Mouse (Mus musculus) T-helper 17 cell (primary cell): ENCODE data around the gene Zfp628.
"Not testable (repeated sequence)": the region's sequence is repeated elsewhere in the genome, so short reads cannot be mapped to it uniquely, and the experiment has no call there.

ENCODE experiments used
- in situ Hi-C, 2 experiments: fragments of 300-600 bp; cut with MboI, MseI; formaldehyde crosslinking; loops; 1 replicate in 1 of 2; 2 replicates in 1 of 2; pipeline ENCODE4 v1.15.1; 2025; ENCODE audit warnings: high pct_unique_total_duplicates in 2 of 2

Gene Zfp628

DNA sequence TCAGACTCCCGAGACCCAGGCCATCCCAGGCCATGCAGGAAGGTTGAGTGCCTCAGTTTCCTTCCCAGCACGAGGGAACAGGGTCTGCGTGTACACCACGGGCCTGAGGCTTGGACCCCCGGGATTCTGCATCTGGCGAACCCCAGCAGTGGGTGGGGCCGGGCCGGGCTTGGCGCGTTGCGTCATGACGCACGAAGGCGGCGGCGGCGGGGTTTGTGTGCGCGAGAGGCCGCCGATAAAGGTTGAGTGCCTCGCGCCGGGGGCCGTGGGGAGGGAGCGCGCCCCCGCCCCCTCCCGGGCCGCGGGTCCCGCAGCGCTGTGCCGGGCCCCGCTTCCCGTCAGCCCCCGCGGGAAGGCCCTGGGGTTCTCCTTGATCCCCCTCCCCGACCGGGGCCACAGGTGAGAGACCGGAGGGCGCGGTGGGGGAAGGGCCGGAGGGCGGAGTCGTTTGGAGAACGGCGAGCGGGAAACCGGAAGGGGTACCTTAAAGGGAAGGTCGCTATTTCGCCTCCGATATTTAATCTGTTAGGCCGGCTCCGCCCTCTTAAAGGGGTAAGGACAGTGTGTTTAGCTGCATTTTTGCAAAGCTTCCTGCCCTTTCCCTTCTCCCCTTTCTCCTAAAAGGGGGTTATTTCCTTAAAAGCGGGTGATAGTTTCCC, at the start of gene Zfp628:
Gene Zfp628 (plus strand): TSS at position 211 of the 659 bp plus-strand sequence.
- in situ Hi-C loops = loop anchor here in 1 of 2 experiments (5.0 kb wide), 1 partner anchor 102 kb away; the partner anchor contains the start of gene Gm44973

DNA sequence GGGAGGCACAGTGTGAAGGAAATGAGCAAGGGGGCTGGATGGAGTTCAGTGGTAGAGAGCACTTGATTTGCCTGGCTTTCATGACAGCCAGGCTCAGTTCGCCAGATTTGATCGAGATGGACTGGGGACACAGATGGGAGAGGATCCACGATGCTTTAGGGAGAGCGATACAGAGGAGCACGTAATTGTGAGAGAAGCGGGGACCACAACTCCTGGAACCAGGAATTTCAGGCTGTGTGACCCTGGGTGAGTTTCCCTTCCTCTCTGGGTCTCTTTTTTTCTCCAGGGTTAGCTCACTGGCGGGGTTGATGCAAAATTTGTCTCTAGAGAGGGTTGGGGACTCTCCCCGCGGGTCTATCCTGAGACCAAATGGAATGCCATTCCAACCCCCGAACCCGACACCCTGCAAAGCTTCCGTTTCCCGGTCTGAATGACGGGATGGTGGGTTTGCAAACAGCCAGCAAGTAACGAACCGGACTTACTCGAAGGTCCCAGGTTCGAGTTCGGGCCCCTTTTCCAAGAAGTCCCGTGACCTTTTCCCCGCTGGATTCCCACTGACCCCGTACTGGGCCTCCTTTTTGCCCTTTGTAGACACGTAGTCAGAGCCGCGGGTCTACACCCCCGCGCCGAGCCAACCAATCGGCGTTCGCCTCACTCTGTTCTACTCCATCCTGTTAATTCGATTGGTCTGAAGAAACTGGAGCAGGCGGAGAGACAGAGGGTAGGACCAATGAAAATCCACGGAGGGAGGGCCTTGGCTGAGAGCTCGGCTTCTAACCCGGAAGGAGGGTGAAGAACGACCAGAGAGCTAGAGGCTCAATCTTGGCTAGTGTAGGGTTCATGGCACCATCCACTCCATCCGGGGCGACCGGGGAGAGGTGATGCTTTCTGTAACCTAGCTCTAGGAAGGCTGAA, 49.2 kb upstream of the Zfp628 start:
- in situ Hi-C loops = loop anchor here in 1 of 2 experiments (5.0 kb wide), 1 partner anchor 54 kb away; the partner anchor contains the start of gene Ube2s

DNA sequence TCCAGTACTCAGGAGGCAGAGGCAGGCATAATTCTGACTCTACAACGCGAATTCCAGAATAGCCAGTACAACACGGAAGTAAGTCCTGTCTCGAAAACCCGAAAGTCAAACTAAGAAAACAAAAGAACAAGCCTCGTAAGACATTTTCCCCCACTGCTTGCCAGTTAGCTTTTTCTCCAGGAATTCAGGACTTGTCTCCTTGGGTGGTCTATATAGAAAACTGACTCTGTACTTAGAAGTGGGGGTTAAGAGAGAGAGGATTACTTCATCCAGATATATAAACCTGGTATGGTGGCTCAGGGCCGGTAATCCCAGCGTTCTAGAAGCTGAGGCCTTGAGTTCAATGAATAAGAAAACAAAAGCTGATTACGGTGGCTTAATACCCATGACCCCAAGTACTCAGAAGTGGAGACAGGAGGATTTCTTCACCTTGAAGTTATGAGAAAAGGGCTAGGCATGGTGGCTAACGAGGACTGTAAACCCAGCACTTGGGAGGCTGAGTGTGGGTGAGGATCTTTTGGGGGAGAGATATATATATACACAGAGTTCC, 48.3 kb upstream of the Zfp628 start:
- in situ Hi-C loops = loop anchor here in 1 of 2 experiments (5.0 kb wide), 1 partner anchor 54 kb away; the partner anchor contains the start of gene Ube2s

DNA sequence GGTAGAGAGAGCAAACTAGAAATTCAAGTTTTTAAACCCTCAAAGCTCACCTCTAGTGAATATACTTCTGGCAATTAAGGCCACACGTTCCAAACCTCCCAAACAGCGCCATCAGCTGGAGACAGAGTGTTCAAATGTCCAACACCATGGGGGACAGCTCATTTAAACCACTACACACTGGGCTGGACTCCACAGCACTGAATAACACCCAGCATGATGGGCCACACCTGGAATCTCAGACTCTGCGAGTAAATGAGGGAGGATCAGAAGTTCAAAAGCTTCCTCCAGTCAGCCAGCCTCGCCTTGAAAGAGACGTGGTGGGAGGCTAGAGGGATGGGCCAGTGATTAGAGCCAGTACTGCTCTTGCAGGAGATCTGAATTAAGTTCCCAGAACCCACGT, 44.9 kb upstream of the Zfp628 start, which contains the start of gene Isoc2b:
Gene Isoc2b (minus strand): TSS at position 126 of the 400 bp plus-strand sequence.
- in situ Hi-C loops = no loop called here

DNA sequence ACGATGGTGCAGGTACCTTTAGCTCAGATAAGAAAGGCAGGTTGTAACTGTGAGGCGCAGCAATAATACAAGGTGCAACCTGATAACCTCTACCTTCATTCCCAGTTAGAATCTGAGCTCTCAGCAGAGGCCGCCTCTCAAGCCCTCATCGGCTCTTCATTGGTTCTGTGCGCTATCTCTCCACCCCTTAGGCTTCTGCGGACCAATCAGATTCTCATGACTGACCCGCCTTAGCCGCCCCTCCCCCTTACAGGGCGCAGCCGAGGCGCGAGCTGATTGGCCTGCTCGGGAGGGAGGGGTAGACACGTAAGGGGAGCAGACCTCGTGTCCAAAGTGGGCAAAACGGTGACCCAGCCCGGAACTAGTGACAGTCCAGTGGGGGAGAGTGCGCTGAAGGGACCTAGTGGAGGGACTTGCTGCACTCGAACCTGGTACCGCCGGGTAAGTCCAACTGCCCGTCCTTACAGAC, 38.2 kb upstream of the Zfp628 start, which contains the start of gene Isoc2a:
Gene Isoc2a (plus strand): TSS at position 401 of the 469 bp plus-strand sequence.
- in situ Hi-C loops = no loop called here

DNA sequence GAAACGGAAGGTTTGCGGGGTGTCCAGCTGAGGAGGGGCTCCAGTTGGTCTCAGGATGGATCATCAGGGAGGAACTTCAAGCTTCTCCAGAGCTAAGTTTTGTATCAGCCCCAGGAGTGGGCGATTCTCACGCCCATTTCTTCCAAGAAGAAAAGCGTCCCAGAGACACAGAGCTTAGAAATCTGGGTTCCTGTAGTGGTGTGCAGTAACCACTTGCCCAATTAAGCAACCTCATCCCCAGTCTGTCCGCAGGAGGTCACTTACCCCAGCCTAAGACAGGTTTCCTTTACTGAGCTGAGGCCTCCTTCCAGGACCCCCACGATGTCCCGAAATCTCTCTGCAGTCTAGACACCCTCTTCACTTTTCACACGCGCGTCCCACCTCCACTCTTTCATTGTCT, 37.8 kb upstream of the Zfp628 start:
- in situ Hi-C loops = no loop called here

DNA sequence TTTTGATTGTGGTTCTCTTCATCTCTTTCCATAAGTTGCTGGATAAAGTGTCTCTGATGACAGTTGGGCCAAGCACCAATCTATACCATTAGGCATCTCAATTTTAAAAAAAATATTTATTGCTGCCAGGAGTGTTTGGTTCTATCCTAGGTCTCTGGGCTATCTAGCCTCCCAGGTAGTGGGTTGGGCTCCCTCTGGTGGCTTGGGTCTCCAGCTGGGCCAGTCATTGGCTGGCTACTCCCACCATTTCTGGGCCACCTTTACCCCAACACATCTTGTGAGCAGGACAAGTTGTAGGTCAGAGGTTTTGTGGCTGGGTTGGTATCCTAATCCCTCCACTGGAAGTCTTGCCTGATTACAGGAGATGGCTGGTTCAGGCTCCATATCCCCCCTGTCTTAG, 36.8 kb upstream of the Zfp628 start:
- in situ Hi-C loops = no loop called here

DNA sequence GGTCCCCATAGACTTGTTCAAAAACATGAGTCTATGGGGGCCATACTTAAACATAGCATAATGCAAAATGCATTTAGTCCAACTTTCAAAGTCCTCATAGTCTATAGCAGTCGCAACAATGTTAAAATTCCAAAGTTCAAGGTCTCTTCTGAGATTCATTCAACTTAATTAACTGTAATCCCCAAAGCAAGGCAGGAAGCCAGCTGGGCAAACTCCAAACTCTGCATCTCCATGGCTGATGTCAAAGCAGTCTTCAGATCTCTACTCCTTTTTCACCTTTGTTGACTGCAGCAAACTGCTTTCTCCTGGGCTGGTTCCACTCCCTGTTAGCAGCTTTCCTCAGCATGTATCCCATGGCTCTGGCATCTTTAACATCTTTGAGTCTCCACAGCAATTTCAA, 36.0 kb upstream of the Zfp628 start:
- in situ Hi-C loops = not testable (repeated sequence)

DNA sequence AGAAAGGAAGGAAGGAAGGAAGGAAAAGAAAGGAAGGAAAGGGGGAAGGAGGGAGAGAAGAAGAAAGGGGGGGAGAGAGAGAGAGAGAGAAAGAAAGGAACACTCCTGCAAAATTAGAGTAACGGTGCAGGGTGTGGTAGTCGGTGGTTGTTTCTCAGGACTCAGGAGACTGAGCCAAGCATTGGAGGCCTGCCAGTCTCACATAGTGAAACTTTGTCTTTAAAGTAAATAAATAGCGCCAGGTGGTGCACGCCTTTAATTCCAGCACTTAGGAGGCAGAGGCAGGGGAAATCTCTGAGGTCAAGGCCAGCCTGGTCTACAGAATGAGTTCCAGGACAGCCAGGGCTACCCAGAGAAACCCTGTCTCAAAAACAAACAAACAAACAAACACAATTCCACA, 28.3 kb upstream of the Zfp628 start:
- in situ Hi-C loops = no loop called here

DNA sequence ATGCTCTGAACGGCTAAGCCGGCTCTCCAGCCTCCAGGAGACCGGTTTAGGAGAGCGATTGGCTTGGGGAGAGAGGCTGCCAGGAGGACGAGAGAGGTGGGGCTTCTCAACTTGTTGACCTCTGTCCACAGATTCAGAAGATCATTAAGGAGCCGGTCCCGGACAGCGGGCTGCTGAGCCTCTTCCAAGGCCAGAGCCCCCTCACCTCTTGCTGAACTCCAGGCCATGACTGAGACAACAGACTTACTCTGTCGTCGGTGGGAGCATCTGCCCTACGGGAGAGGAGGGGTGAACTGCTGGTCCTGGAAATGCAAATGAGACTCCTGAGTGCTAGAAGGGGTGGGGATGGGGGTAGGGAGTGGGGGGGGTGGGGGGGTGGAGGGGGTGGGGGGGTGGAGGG, 19.8 kb upstream of the Zfp628 start:
- in situ Hi-C loops = loop anchor here in 1 of 2 experiments (5.0 kb wide), 1 partner anchor 183 kb away; no protein-coding TSS in a partner anchor

DNA sequence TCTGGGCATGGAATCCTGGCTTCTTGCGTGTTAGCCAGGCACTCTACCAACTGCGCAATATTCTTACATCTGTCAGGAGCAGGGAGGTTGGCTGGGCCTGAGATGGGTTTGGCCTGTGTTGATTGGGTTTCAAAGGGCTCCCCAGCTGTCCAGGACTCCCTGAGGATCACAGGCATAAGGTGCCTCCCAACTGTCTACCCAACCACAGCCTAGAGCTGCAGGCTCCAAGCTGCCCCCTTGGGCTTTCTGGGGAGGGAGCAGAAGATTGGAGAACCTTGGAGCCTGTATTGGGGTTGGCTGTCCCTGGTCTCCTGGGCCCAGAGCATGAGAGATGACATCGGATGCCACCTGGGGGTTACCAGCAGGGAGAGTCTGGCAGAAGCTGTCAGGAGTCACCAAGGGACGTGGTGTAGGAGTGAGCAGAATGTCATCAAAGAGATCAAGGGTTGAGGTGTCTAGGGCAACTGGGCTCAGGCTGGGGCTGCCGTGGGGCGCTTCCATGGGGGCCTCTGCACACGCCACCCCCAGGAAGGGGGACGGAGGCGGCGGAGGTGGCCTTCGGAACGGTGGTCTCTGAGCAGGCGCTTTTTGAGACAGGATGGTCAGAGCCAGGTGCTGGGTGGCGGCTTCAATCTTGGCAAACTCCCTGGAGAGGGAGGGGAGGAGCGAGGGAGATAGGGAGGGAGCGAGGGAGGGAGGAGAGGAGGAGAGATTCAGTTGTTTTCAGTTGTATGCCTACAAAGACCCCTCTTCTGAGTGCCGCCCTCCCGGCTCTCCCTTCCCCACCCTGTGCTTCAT, 16.0 kb upstream of the Zfp628 start:
- in situ Hi-C loops = loop anchor here in 1 of 2 experiments (5.0 kb wide), 1 partner anchor 187 kb away; no protein-coding TSS in a partner anchor

DNA sequence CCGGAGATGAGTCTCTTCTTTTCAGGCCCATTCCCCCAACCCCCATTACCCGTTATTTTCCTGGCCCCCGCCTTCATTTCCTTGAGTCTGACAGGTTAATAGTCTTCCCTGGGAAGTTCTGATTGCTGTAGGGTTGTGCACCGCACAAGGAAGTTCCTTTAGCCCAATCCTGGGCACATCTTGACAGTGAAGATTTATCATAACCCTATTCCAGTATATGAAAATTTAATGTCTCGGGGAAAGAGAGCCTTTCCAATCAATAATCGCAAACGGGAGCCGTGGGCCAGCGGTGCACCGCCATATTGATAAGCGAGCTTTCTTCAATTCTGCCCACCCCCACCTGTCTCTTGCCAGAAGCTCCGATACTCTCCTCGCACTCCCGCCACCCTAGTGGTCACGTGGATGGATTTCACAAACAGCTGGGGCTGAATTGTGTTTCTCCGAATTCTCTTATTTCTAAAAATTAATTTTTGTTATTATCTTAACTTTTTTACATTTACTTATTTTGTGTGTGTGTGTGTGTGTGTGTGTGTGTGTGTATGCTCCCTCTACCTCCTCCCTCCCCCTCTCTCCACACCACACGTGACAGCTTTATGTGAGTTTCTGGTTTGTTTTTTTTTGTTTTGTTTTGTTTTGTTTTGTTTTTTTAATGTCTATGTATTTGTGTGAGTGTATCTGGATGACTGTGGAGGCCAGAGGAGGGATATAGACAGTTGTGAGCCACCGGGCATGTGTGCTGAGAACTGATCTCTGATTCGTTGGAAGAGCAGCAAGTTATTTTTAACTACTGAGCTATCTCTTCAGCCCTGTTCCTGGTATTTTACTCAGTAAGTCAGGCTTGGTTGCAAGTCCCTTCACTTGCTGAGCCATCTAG, 15.1 kb upstream of the Zfp628 start:
- in situ Hi-C loops = loop anchor here in 1 of 2 experiments (5.0 kb wide), 1 partner anchor 188 kb away; no protein-coding TSS in a partner anchor

DNA sequence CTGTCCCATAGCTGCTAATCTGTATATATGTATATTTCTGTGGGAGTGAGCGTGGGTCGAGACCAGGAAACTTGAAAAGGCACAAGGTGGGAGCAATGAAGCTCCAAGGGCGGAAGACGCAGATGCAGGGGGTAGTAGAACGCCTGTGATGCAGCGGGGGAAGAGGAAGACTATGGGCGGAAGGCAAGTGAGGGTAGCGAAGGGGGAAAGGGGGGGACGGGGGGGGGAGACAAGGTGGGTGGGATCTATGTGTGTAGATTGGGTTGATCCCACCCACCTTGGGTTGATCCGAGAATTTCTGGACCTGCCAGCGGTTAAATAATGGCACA, 14.5 kb upstream of the Zfp628 start:
- in situ Hi-C loops = no loop called here

DNA sequence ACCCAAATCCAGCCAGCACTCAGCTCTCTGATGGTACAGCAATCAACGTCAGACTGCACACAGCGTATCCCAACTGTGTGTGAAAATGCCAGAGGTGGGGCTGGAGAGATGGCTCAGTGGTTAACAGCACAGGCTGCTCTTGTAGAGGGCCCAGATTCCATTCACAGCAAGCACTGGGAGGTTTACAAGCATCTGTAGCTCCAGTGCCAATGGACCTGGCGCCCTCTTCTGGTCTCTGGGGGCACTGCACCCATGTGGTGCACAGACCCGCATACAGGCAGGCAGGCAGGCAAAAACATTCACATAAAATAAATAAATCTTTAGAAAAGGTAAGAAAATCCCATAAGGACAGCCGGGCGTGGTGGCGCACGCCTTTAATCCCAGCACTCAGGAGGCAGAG, 13.8 kb upstream of the Zfp628 start:
- in situ Hi-C loops = no loop called here

DNA sequence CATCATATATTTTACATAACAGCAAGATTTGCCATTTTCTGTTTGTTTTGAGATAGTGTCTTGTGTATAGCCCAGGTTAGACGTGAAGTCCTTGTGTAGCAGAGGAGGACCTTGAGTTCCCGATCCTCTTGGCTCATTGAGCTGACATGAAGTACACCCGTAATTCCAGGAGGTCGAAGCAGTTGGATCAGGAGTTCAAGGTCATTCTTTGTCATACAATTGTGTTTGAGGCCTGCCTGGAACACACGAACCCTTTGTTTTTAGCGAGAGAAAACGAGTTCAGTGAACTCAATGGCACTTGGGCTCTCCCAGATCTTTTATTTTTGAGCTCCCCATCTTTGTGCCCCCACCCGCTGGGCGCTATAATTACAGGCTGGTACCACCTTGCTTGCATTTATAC, 12.6 kb upstream of the Zfp628 start:
- in situ Hi-C loops = no loop called here

DNA sequence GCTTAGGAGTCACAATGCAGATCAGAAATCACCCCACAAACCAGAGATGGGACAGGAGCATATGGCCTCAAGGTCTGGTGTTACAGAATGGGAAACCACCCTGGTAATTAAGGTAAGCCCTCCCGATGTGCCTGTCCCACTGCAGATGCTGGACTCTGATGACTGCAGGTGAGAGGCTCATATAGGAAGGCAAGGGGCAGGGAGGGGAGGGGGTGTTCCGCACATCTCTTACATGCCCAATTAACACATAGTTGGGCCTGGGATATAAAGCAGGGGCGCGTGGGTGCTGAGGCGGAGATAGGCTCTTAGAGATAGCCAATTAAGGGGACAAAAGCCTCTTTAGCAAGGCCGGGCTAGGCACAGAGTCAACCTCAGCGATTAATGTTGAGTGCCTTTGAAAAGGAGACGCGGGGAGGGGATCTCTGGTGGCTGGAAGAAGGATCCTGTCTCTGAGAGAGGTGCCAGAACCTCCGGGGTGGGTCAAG, 8.5 kb upstream of the Zfp628 start, which contains the start of gene Gm36210:
Gene Gm36210 (minus strand): TSS at position 51 of the 485 bp plus-strand sequence.
- in situ Hi-C loops = no loop called here

DNA sequence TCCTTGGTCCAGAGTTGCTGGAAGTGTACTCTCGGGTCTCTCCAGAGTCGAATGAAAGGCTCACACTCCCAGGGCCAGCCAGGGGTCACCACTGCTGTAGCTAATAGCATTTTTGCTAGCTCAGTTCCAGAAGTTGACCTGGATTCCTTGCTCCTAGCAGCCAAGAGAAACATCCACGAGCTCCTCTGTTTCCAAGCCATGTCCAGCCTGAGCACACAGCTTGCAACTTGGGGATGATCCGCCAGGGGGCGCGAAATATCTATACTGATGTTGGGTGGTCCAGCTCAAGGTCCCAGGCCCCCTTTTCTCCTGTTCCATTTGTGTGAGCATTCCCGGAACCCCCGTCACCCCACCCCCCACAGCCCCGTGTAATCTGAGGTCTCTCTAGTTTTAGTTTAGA, 3.5 kb upstream of the Zfp628 start:
- in situ Hi-C loops = no loop called here

DNA sequence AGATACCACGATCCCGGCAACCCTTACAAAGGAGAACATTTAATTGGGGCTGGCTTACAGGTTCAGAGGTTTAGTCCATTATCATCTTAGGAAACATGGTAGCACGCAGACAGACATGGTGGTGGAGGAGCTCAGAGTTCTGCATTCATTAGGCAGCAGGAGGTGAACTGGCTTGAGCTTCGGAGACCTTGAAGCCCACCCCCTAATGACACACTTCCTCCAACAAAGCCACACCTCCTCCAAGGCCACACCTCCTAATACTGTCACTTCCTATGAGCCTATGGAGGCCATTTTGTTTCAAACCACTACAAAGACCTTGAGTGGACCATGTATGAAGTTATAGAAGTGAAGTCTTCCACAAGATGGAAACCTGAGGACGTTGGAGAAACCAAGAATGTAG, 2.8 kb upstream of the Zfp628 start:
- in situ Hi-C loops = no loop called here

DNA sequence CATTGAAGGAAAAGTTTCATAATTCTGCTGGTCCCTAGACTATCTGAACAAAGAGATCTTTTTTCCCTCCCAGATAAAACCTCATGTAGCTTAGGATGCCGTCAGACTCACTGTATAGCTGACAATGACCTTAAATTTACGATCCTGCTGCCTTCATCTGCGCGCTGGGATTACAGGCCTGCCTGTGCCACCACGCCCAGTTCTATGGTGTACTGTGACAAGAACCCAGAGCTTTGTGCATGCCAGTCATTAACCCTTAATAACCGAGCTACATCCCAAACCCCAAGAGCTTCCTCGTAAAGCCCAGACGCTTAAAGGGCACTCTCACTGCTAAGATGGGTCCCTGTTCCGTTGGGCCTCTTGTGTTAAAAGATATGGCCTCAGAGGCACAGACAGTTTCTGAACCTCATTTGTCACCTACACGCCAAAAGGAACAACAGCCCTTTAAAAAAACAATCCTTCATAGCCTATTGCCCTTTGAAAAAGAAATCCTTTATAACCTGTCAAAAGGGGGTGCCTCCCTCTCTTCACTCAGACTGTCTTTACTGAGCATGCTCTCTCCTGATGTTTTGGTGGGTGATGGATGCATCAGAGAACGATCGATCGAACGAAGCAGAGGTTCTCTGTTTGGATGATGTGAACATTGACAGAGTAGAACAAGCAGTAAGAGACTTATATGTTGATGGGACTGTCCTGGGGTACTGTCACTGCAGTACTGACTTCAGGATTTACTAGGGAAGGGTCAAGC, 826 bp downstream of the Zfp628 start:
- in situ Hi-C loops = loop anchor here in 1 of 2 experiments (5.0 kb wide), 1 partner anchor 101 kb away; the partner anchor contains the start of gene Gm44973
